Mouse (Mus musculus) myocyte (in vitro differentiated cells): Measurements from ENCODE around the gene Myrip.

Source experiments
- MYOD1 ChIP-seq, 3 experiments: IDR thresholded peaks; one replicate each; pipeline ENCODE4 v1.6.1; 2011; ENCODE audit warnings: control low read depth in 2 of 3, low read depth in 2 of 3, mild to moderate bottlenecking in 2 of 3, moderate library complexity in 1 of 3; ENCODE audit not compliant: insufficient read length in 2 of 3, control insufficient read depth in 1 of 3
- MYOG ChIP-seq, 3 experiments: IDR thresholded peaks; one replicate each; pipeline ENCODE4 v1.6.1; 2011; ENCODE audit warnings: control low read depth in 2 of 3, low read depth in 2 of 3, mild to moderate bottlenecking in 2 of 3; ENCODE audit not compliant: insufficient read length in 2 of 3, control insufficient read depth in 1 of 3, insufficient read depth in 1 of 3
- POLR2A ChIP-seq: IDR thresholded peaks from one replicate; pipeline ENCODE4 v1.6.1; 2011; ENCODE audit warnings: low read depth, mild to moderate bottlenecking, control low read depth, moderate library complexity; ENCODE audit not compliant: insufficient read length
- REST ChIP-seq: IDR thresholded peaks from one replicate; pipeline ENCODE4 v1.6.1; 2011; ENCODE audit warnings: mild to moderate bottlenecking, control low read depth, moderate library complexity; ENCODE audit not compliant: insufficient read depth, insufficient read length
- SRF ChIP-seq: IDR thresholded peaks from one replicate; pipeline ENCODE4 v1.6.1; 2011; ENCODE audit warnings: low read depth; ENCODE audit not compliant: control insufficient read depth, insufficient read length

GRCm38 (mm10) chr9:120483101-120483500 is 181.8 kb downstream of the Myrip start:
- TF ChIP-seq POLR2A = no peak
- no peak for TF ChIP-seq MYOG (IDR thresholded peaks at IDR 0.05; ENCODE audit: control insufficient read depth in 1 of 3, insufficient read depth in 1 of 3, insufficient read length in 2 of 3, low read depth in 2 of 3)
- TF ChIP-seq SRF = no peak
- no peak for TF ChIP-seq MYOD1 (IDR thresholded peaks at IDR 0.05; ENCODE audit: control insufficient read depth in 1 of 3, insufficient read length in 2 of 3, low read depth in 2 of 3)
- no peak for TF ChIP-seq REST
